Mouse (Mus musculus): Measurements from ENCODE around the gene Tle2.

GRCm38 (mm10) chr10:81608308-81608707, 33.9 kb downstream of the Tle2 start:
- TF ChIP-seq CTCF (IDR thresholded peaks at IDR 0.05; ENCODE audit: low read depth, low read length) (no peak), GATA1 (IDR thresholded peaks at IDR 0.05; ENCODE audit: borderline replicate concordance, low read length) (no peak), GATA2 (IDR thresholded peaks at IDR 0.05; ENCODE audit: borderline replicate concordance, low read depth, low read length) (no peak), TAL1 (conservative IDR thresholded peaks at IDR 0.05; ENCODE audit: low read depth, low read length) (no peak), POLR2AphosphoS5 (IDR thresholded peaks at IDR 0.05; ENCODE audit: insufficient replicate concordance, low read depth, low read length) (no peak)

All from G1E (cell line).